In genomic region chr7:24990478-24990877, GRCm38 (mm10) we compare ENCODE assay signal across 37 mouse cellular contexts. TPM values are rescaled to one million over a fixed set of nuclear protein-coding genes. Genes with fewer than 3 reads are reported as not detected.
"Had no signal": no experiment of that assay in that cellular context is flagged by ENCODE, and none has a peak within 500 bp of the region (broad histone marks: within the 10 kb centered on the region; RNA-seq: fewer than 3 reads in every experiment).

No protein-coding gene starts in this region.

- ATAC-seq: hindbrain, embryonic 16.5 days; inflammation-experienced regulatory T-cells, adult 6 months; intestine, embryonic 15.5 days; intestine, postnatal 0 days had no signal

- H3K4me3 ChIP-seq: heart, adult 2 months; heart, embryonic 12.5 days; hindbrain, embryonic 10.5 days; hindbrain, embryonic 12.5 days; intestine, embryonic 15.5 days; layer of hippocampus, adult 2 months; left cerebral cortex, adult 2 months; limb, embryonic 10.5 days; limb, embryonic 12.5 days; liver, embryonic 13.5 days had no signal

- H3K4me1 ChIP-seq: heart, embryonic 12.5 days; hindbrain, embryonic 10.5 days; hindbrain, embryonic 12.5 days; intestine, embryonic 15.5 days; limb, embryonic 10.5 days; limb, embryonic 12.5 days; liver, embryonic 13.5 days had no signal

- H3K27me3 ChIP-seq: intestine, embryonic 15.5 days; liver, embryonic 13.5 days had no signal

- H3K36me3 ChIP-seq: heart, embryonic 12.5 days; intestine, embryonic 15.5 days; limb, embryonic 10.5 days; limb, embryonic 12.5 days; liver, embryonic 13.5 days had no signal

- H3K27ac ChIP-seq: heart, adult 2 months; hindbrain, embryonic 10.5 days; hindbrain, embryonic 12.5 days; hindbrain, embryonic 14.5 days; intestine, embryonic 15.5 days; layer of hippocampus, adult 2 months; left cerebral cortex, adult 2 months; limb, embryonic 10.5 days; limb, embryonic 12.5 days; liver, embryonic 13.5 days had no signal

- H3K9me3 ChIP-seq: heart, embryonic 12.5 days; hindbrain, embryonic 10.5 days; hindbrain, embryonic 12.5 days; intestine, embryonic 15.5 days; limb, embryonic 10.5 days; limb, embryonic 12.5 days; liver, embryonic 13.5 days had no signal

- DNase-seq: gastrocnemius, postnatal 25 days; heart, adult 11 months; heart, adult 2 months; heart, postnatal 10 days; heart, postnatal 4 days; kidney, adult 18-20 months; kidney, adult 8-10 months; kidney, postnatal 10 days; kidney, postnatal 25 days; kidney, postnatal 4 days; liver; liver, embryonic 13.5 days had no signal

RNA-seq across cellular contexts. Expression of gene Gm4881, which starts 46.2 kb away (rescaled TPM):
- total RNA-seq: gastrocnemius, adult 18-20 months; gastrocnemius, adult 8-10 months; gastrocnemius, postnatal 25 days; gastrocnemius, postnatal 4 days; heart, adult 2 months; heart, postnatal 10 days; heart, postnatal 25 days; heart, postnatal 4 days; layer of hippocampus, adult 2 months; layer of hippocampus, postnatal 10 days; layer of hippocampus, postnatal 25 days; left cerebral cortex, adult 2 months; left cerebral cortex, postnatal 14 days; left cerebral cortex, postnatal 36 days had no signal
- polyA plus RNA-seq: heart, adult 2 months; heart, embryonic 12.5 days; heart, embryonic 14.5 days; heart, embryonic 16.5 days; inflammation-experienced regulatory T-cells, adult 6 months; intestine, embryonic 15.5 days; intestine, postnatal 0 days; kidney, embryonic 14.5 days; kidney, embryonic 16.5 days; limb, embryonic 10.5 days; limb, embryonic 12.5 days; liver, embryonic 11.5 days; liver, embryonic 13.5 days had no signal
